Mouse (Mus musculus): ENCODE data around the gene Pop5. TPM values are rescaled to one million over a fixed set of nuclear protein-coding genes. Genes with fewer than 3 reads are reported as not detected.
A peak's percentile ranks its signal among the peaks of the same experiment; 100 is the strongest.

The Pop5 gene
- polyA plus RNA-seq, 1 experiment from 2014 or later = 88.1 TPM

DNA sequence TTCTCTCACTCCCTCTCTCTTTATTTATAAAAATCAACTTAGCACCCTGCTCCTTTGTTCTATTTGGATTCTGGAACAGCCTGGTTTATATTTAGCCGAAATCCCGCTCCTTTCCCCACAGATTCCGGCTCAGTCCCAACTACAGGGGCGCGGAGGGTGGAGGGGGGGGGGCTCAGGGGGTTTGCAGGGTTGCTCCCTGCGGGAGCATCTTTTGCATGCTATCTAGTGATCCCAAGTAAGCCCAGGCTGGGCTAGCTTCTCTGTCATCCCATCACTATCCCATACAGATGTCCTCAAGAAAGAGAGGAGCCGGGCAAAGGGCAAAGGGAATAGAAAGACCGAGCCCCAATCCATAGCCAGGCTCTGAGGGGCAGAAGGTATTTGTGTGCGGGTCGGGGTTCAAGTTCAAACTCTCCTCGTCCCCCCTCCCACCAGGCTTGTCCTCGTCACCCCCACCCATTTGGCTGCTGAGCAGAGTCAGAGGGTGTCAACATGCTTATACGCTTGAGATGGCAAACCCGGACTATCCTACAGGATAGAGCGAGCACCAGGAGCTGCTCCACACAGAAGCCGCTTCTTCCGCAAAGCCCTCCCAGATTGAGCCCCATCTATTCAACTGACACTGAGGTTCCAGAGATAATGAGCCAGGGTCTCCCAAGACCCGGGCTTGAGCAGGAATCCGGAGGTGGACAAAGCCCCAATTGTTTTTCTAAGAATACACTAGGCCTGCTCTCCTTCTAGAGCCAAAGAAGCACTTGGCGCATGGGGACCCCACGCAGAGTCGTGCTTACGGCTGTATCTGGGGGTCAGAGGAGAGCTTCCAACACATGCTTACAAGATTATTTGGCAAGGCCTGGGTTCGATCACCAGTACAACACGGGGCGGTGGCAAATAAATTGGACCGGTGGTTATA is 20.1 kb upstream of the Pop5 start:
- WGBS (ENCODE audit: insufficient replicate concordance) = 26% methylated on average over 27 of the region's 27 CpGs
- Histone ChIP-seq H3K4me3 (replicated peaks) (no peak overlapping the region), H3K27me3 (peaks cover 78% of the 10 kb centered on the region), H3K4me1 (replicated peaks) (0 out of 2 replicates have a peak, but pooled peaks cover 5% of the 10 kb centered on the region), H3K27ac (replicated peaks) (no peak overlapping the region), H3K9me3 (replicated peaks) (0 out of 2 replicates have a peak, but pooled peaks cover 4% of the 10 kb centered on the region), H3K4me2 (no peak overlapping the region), H3K36me3 (replicated peaks) (no peaks in the 10 kb centered on the region), H3K9ac (no peak overlapping the region)
- no peak for ATAC-seq (ENCODE audit: insufficient read depth)

DNA sequence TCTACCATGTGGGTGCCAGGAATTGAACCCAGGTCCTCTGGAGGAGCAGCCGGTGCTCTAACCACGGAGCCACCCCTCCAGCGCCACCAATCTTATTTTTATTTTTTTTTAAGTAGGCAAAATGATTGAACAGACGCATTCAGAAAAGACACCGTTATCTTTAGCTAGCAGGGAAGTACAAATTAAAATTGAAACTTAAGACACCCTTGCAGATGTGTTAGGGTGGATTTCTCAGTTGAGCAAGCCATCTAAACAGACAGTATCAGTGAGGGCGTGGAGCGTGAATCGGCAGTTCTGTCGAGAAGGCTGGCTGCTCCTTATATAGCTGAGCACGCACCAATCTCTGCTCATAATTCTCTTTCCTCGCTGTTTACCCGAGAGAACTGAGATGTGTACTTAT is 17.6 kb upstream of the Pop5 start:
- Histone ChIP-seq H3K9me3 (replicated peaks) (0 out of 2 replicates have a peak, but pooled peaks cover 4% of the 10 kb centered on the region), H3K9ac (no peak overlapping the region), H3K27ac (replicated peaks) (no peak overlapping the region), H3K4me2 (no peak overlapping the region), H3K4me3 (replicated peaks) (no peak overlapping the region), H3K36me3 (replicated peaks) (no peaks in the 10 kb centered on the region), H3K4me1 (replicated peaks) (0 out of 2 replicates have a peak, but pooled peaks cover 5% of the 10 kb centered on the region), H3K27me3 (peaks cover 71% of the 10 kb centered on the region)
- no peak for ATAC-seq (ENCODE audit: insufficient read depth)
- whole genome bisulfite sequencing (ENCODE audit: insufficient replicate concordance) = 59% methylated on average over 12 of the region's 12 CpGs

DNA sequence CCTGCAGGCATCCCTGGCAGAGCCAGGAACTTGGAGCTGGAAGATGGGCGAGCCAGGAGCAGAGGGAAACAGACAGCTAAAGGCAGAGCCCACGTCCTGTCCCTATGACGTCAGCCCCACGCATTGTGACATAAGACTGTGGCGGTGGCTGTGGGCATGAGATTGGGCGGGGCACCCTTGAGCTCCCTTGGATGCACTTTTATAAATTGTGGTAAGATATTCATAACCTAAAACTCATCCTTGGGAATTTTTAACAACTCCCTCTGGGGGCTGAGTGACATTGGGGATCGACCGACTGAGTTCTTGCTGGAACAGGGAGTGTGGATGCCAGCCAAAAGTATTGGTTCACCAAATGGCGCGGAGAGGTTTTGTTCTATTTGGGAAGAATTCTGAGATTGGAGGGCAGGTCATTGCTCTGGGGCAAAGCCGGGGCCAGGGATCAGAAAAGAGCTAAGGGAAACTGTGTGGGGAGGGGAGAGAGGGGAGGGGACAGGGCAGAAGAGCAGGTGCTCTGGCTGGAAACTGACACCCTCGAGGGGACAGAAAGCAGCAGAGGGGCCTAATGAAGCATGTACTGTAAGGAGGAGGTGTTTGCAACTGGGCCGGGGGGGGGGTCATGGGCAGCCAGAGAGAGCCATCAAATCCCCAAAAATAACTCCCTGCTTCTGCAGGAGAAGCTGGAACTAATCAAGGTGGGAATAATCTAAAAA is 14.6 kb upstream of the Pop5 start:
- no peak overlapping the region for H3K9ac ChIP-seq
- H3K27me3 ChIP-seq = peaks cover 44% of the 10 kb centered on the region
- WGBS (ENCODE audit: insufficient replicate concordance) = 41% methylated on average over 13 of the region's 13 CpGs

DNA sequence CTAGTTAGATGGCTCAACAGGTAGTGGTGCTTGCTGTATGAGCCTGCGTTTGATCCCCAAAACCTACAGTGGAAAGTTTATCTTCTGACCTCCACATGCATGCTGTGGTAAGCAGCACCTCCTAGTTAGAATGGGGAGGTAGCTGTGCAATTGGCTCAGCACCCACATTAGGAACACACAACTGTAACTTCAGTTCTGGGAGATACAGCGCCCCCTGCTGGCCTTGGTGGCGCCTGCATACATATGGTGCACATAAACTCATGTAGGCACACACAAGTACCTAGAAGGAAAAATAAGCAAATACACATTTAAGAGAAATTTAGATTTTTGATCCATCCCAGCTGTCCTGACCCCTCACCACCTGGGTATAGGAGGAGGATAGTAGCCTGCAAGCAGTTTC is 13.2 kb upstream of the Pop5 start:
- Histone ChIP-seq H3K4me2 (no peak overlapping the region), H3K9me3 (replicated peaks) (0 out of 2 replicates have a peak, but pooled peaks cover 4% of the 10 kb centered on the region), H3K36me3 (replicated peaks) (no peaks in the 10 kb centered on the region), H3K4me3 (replicated peaks) (no peak overlapping the region), H3K27ac (replicated peaks) (no peak overlapping the region), H3K27me3 (peaks cover 30% of the 10 kb centered on the region), H3K9ac (no peak overlapping the region), H3K4me1 (replicated peaks) (no peaks in the 10 kb centered on the region)
- 71% methylated on average over 3 of the region's 3 CpGs for WGBS (ENCODE audit: insufficient replicate concordance)
- no peak for ATAC-seq (ENCODE audit: insufficient read depth)

More for the DNA sequence above, 14.6 kb upstream of the Pop5 start:
- Histone ChIP-seq H3K9me3 (replicated peaks) (0 out of 2 replicates have a peak, but pooled peaks cover 4% of the 10 kb centered on the region), H3K4me2 (no peak overlapping the region), H3K4me3 (replicated peaks) (no peak overlapping the region), H3K27ac (replicated peaks) (no peak overlapping the region), H3K4me1 (replicated peaks) (no peaks in the 10 kb centered on the region), H3K36me3 (replicated peaks) (no peaks in the 10 kb centered on the region)
- no peak for ATAC-seq (ENCODE audit: insufficient read depth)

DNA sequence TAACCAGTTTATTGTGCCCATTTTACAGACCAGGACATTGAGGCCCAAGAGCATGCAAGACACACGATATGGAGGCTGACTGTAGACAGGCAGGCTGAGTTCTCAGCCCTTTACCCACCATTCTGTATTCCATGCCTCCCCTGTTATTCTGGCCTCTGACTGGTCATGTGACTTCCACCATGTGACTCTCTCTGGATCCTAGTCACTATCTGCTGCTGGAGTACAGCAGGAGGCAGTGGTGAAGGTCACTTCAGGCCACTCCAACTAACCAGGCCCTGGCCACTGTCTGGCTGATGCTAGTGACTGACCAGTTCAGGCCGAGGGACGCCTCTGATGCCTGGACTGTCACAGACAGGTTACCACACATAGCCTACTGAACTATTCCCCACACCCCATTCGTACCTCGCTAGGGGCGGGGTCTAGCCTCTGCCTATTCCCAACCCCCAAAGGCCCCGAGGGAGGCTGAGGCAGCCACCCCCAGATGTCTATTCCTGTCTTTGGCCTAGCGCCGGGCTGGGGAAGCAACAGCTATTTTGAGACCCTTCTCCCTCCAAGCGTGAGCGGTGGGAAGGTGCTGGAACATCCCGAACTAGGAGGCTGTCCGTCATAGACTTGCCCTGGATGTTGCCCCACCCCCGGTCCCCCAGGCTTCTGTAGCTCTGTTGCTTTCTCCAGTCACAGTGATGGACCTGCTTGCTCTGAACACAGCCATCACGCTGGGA is 4.6 kb upstream of the Pop5 start:
- H3K4me2 ChIP-seq = no peak overlapping the region
- no peaks in the 10 kb centered on the region for H3K36me3 ChIP-seq (replicated peaks)
- H3K4me1 ChIP-seq (replicated peaks) = peaks cover 10% of the 10 kb centered on the region
- H3K9ac ChIP-seq = no peak overlapping the region
- H3K4me3 ChIP-seq (replicated peaks) = no peak overlapping the region
- no peak for ATAC-seq (ENCODE audit: insufficient read depth)
- H3K27ac ChIP-seq (replicated peaks) = no peak overlapping the region
- H3K27me3 ChIP-seq = peaks cover 66% of the 10 kb centered on the region
- no peaks in the 10 kb centered on the region for H3K9me3 ChIP-seq (replicated peaks)
- WGBS (ENCODE audit: insufficient replicate concordance) = 53% methylated on average over 15 of the region's 15 CpGs

DNA sequence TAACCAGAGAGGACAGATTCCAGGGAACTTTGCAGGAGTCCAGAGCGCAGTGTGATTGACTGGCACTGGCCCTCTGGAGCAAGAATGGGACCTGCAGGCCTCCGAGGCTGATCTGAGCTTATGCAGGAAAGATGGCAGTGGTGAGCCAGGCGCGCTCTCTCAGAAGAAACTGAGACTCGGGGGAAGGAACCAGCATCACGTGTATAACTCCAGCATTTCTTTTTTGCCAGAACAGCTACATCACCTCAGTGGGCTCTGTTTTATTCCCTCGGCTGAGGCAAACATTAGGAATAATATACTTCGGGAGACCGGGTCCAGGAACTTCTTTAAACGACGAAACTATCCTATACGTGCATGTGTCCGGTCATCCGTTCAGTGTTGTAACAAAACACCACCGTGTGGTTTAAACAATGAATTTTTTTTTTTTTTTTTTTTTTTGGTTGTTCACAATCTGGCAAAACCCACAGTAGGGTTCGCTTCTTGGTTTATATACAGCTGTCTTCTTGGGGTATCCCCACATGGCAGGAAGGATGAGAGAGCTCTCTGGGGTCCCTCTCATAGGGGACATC is 4.0 kb upstream of the Pop5 start:
- peaks cover 13% of the 10 kb centered on the region for H3K4me1 ChIP-seq (replicated peaks)
- WGBS (ENCODE audit: insufficient replicate concordance) = 38% methylated on average over 16 of the region's 16 CpGs
- ATAC-seq (ENCODE audit: insufficient read depth) = no peak
- no peak overlapping the region for H3K4me2 ChIP-seq
- no peaks in the 10 kb centered on the region for H3K9me3 ChIP-seq (replicated peaks)
- H3K4me3 ChIP-seq (replicated peaks) = no peak overlapping the region
- no peak overlapping the region for H3K9ac ChIP-seq
- no peak overlapping the region for H3K27ac ChIP-seq (replicated peaks)
- no peaks in the 10 kb centered on the region for H3K36me3 ChIP-seq (replicated peaks)
- peaks cover 72% of the 10 kb centered on the region for H3K27me3 ChIP-seq

DNA sequence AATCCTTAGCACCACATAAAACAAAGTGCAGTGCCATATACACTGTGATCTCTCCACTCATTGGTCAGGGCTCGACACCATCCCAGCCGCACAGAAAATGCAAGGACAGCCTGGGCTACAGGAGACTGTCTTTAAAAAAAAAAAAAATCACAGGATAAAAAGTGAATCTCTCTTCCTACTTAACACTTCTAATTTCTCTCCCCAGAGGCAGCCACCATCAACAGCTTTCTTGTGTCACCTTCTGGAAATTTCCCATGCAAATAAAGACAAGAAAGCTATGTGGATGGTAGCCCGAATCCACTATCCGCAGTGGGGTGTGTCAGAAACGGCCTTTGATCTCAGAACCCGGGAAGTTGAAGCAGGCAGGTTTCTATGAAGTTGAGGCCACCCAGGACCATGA is 3.1 kb upstream of the Pop5 start:
- Histone ChIP-seq H3K36me3 (replicated peaks) (no peaks in the 10 kb centered on the region), H3K9ac (no peak overlapping the region), H3K27me3 (peaks cover 72% of the 10 kb centered on the region), H3K27ac (replicated peaks) (no peak overlapping the region), H3K4me1 (replicated peaks) (peaks cover 17% of the 10 kb centered on the region), H3K9me3 (replicated peaks) (no peaks in the 10 kb centered on the region), H3K4me2 (no peak overlapping the region), H3K4me3 (replicated peaks) (no peak overlapping the region)
- no peak for ATAC-seq (ENCODE audit: insufficient read depth)
- WGBS (ENCODE audit: insufficient replicate concordance) = 53% methylated on average over 6 of the region's 6 CpGs

DNA sequence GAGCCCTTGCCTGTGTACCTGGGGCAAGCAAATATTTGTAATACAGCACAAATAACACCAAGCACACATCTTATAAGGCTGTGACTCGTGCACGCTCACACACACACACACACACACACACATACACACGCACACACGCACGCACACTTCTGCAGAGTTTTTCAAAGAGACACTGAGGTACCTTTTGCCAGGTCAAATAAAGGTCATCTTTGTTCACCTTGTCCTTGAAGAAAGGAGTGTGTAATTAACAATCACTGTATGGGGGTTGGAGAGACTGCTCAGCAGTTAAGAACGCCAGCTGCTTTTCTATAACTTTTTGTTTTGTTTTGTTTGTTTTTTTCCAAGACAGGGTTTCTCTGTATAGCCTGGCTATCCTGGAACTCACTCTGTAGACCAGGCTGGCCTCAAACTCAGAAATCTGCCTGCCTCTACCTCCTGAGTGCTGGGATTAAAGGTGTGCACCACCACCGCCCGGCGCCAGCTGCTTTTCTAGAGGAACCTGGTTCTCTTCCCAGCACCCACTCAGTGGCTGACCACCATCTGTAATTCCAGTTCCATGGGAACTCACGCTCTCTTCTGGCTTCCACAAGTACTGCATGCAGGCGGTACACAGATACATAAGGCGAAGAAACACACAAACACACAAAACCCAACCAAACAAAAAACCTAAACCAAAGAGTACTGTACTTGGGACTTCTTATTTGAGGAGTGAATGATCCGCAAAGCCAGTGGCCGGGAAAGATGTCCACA is 2.4 kb upstream of the Pop5 start:
- H3K4me3 ChIP-seq (replicated peaks) = no peak overlapping the region
- H3K4me1 ChIP-seq (replicated peaks) = peaks cover 18% of the 10 kb centered on the region
- no peaks in the 10 kb centered on the region for H3K9me3 ChIP-seq (replicated peaks)
- 74% methylated on average over 14 of the region's 14 CpGs for WGBS (ENCODE audit: insufficient replicate concordance)
- no peak for ATAC-seq (ENCODE audit: insufficient read depth)
- peaks cover 72% of the 10 kb centered on the region for H3K27me3 ChIP-seq
- H3K36me3 ChIP-seq (replicated peaks) = no peaks in the 10 kb centered on the region
- no peak overlapping the region for H3K4me2 ChIP-seq
- H3K9ac ChIP-seq = no peak overlapping the region
- no peak overlapping the region for H3K27ac ChIP-seq (replicated peaks)

DNA sequence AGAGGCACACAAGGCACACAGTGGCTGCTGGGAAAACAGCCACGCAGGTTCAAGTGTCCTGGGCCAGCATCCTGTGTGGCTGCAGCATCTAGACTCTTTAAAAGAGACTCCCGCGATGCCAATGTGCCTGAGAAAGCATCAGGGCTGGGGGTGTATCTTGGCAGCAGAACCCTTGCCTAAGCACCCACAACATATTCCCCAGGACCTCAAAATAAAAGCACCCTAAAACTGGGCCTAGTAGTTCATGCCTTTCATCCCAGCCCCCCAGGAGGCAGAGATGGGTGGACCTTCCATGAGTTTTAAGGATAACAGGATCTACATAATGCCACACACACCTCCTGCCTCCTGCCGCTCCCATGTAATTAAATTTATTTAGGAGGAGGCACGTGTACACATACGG is 1.1 kb upstream of the Pop5 start:
- H3K4me3 ChIP-seq (replicated peaks) = no peak overlapping the region
- H3K27ac ChIP-seq (replicated peaks) = no peak overlapping the region
- no peak for ATAC-seq (ENCODE audit: insufficient read depth)
- peaks cover 30% of the 10 kb centered on the region for H3K4me1 ChIP-seq (replicated peaks)
- no peaks in the 10 kb centered on the region for H3K9me3 ChIP-seq (replicated peaks)
- H3K27me3 ChIP-seq = peaks cover 65% of the 10 kb centered on the region
- H3K4me2 ChIP-seq = no peak overlapping the region
- peaks cover under 1% of the 10 kb centered on the region; the same call in 1 of the 2 replicates for H3K36me3 ChIP-seq (replicated peaks)
- 76% methylated on average over 6 of the region's 6 CpGs for WGBS (ENCODE audit: insufficient replicate concordance)
- no peak overlapping the region for H3K9ac ChIP-seq

DNA sequence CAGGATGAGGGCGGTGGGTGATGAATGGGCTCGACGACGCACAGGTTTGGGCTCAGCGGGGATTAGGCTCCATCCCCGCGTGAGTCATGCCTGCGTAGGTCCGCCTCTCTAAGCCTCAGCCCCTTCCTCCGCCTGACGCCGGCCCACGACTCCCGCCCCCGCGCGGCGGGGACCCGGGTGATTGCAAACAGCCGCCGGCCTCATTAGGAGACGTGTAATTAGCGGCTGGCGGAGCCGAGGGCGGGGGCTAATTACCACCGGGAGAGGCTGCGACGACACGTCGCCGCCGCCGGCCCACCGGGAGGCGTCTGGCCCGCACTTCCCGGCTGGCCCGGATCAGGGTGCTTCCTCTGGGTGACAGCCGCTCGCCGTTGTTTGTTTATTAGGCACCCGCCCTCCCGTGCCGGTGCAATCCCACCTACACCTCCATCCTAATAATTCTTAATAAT is 289 bp upstream of the Pop5 start:
- no peak for ATAC-seq (ENCODE audit: insufficient read depth)
- Histone ChIP-seq H3K4me1 (replicated peaks) (peaks cover 39% of the 10 kb centered on the region), H3K4me2 (peak overlapping the region; percentile 84), H3K36me3 (replicated peaks) (peaks cover 9% of the 10 kb centered on the region), H3K9ac (peak overlapping the region; percentile 55), H3K9me3 (replicated peaks) (no peaks in the 10 kb centered on the region), H3K27me3 (peaks cover 60% of the 10 kb centered on the region), H3K4me3 (replicated peaks) (peak overlapping the region; percentile 59), H3K27ac (replicated peaks) (no peak overlapping the region)
- 1% methylated on average over 45 of the region's 45 CpGs for WGBS (ENCODE audit: insufficient replicate concordance)

Data from liver, embryonic 15.5 days (tissue).